Mouse (Mus musculus) ES-Bruce4 (cell line): ENCODE results near the gene Popdc2.

ENCODE experiments used
- CTCF ChIP-seq: IDR thresholded peaks from one replicate; pipeline ENCODE4 v1.8.1; 2011; ENCODE audit warnings: low read depth, low read length
- EP300 ChIP-seq: IDR thresholded peaks from 2 replicates; pipeline ENCODE4 v1.6.1; 2011; ENCODE audit warnings: low read depth, low read length; ENCODE audit not compliant: insufficient read depth
- POLR2A ChIP-seq: IDR thresholded peaks from one replicate; pipeline ENCODE4 v1.8.1; 2011; ENCODE audit warnings: low read length; ENCODE audit not compliant: insufficient read depth

DNA sequence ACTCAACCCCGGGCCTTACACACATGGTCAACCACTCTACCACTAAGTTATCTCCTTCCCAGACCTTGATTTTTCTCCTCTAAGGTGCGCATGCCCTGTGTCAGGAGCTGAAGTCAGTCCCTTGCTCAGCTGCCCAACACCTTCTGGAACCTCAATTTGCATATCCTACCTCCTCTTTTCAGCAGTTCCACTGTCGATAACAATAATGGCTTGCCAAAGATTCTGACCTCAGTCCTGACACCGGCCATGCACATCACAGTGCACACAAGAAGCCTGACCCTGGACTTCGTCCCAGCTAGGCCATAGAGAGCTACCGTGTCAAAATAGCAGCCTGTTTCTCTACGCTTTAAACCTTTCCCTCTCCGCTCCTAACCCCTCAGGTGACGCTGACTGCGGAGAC, 11.4 kb downstream of the Popdc2 start:
- TF ChIP-seq POLR2A, result no peak
- no peak for TF ChIP-seq CTCF
- no peak for TF ChIP-seq EP300
